Mouse (Mus musculus) kidney, embryonic 16.5 days (tissue): ENCODE results near the gene Cyld. TPM values are rescaled to one million over a fixed set of nuclear protein-coding genes. Genes with fewer than 3 reads are reported as not detected.
"Not testable (repeated sequence)": the region's sequence is repeated elsewhere in the genome, so short reads cannot be mapped to it uniquely, and the experiment has no call there.

Experiments
- ATAC-seq: fragments of 200-750 bp; cut with Nextera tagmentation; 2 replicates; pipeline ENCODE4 v1.8.0; 2017; ENCODE audit warnings: moderate TSS enrichment; ENCODE audit not compliant: low FRiP score, low TSS enrichment
- H3K27ac ChIP-seq: fragments of 300-500 bp; sonication (generic); 2 replicates; pipeline ENCODE4 v1.5.1; 2014; ENCODE audit warnings: low read length
- H3K27me3 ChIP-seq: fragments of 300-500 bp; sonication (generic); 2 replicates; pipeline ENCODE4 v1.6.1; 2014; ENCODE audit warnings: low read length, control low read depth, mixed read lengths; ENCODE audit not compliant: insufficient read depth
- H3K36me3 ChIP-seq: fragments of 300-500 bp; sonication (generic); 2 replicates; pipeline ENCODE4 v1.6.1; 2014; ENCODE audit warnings: low read length, control low read depth, mixed read lengths; ENCODE audit not compliant: insufficient read depth
- H3K4me1 ChIP-seq: fragments of 300-500 bp; sonication (generic); 2 replicates; pipeline ENCODE4 v1.6.1; 2014; ENCODE audit warnings: low read length, control low read depth, mixed read lengths; ENCODE audit not compliant: insufficient read depth
- H3K4me2 ChIP-seq: fragments of 300-500 bp; sonication (generic); replicated peaks from 2 replicates; pipeline ENCODE4 v1.6.1; 2014; ENCODE audit warnings: low read depth, low read length
- H3K4me3 ChIP-seq: fragments of 300-500 bp; sonication (generic); 2 replicates; pipeline ENCODE4 v1.5.1; 2014; ENCODE audit warnings: mild to moderate bottlenecking, low read length
- H3K9ac ChIP-seq: fragments of 300-500 bp; sonication (generic); replicated peaks from 2 replicates; pipeline ENCODE4 v1.6.1; 2014; ENCODE audit warnings: low read length
- H3K9me3 ChIP-seq: fragments of 300-500 bp; sonication (generic); 2 replicates; pipeline ENCODE4 v1.6.1; 2016; ENCODE audit warnings: low read length, control low read depth
- WGBS: fragments of 180-500 bp; shearing (Covaris S2); extraction: QIAGEN DNeasy Blood & Tissue Kit; methylation state at CpG from one replicate; pipeline ENCODE4 v1.1.7; 2014; 5-methylcytosine and 5-hydroxymethylcytosine counted together
- polyA plus RNA-seq: library from polyadenylated mRNA; unstranded; fragments of >200 nt; fragmentation: Nextera tagmentation; extraction: Ambion mirVana; gene quantifications from 2 replicates; pipeline ENCODE4 v1.2.1, GENCODE M21; 2015

Cyld gene
- polyA plus RNA-seq: 13.1 and 15.2 TPM in 2 replicates

DNA sequence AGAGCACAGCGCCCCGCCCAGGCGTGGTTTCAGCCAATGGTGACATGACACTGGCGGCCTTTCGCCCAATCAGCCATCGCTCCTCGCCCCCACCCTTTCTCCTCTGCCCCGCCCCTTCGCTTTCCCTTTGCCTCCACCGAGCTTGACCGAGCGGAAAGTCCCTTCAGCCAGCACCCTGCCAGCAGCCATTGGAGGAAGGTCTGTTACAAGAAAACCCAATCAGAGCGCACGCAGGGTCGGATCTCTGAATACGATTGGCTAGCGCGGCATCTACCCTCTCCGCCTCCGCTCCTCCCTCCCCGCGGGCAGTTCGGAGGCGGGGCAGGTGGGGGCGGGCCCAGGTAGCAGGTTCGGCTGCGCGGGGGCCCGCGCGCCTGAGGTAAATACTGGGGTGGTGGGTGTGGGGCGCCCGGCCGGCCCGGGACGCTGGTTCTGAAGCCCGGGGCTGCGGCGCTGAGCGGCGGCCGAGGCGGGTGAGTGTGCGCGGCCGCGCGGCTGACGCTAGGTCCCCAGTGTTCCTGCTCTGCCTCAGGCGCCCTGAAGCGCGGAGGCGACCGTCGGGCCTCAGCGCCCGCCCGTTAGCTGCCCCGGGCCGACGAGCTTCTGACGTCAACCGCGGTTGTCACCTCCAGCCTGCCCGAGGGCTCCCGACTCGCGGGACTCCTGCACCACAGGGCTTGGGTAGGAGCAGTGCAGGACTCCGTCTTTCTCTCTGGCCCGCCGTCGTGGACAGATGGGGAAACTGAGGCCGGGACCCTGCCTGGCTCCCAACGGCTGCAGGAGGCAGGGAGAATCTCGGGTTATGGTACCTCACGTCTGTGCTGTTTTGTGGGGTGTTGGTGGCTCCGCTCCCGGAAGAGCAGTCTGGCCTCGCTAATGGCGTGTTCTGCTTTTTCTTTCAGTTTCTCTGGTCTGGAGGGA, at the start of gene Cyld:
TSS of gene Cyld (plus strand) at position 308 of the 921 bp plus-strand sequence.
- Histone ChIP-seq H3K4me2 (peak within 1 kb of the TSS; percentile 80), H3K9me3 (no peaks in the 10 kb centered on the region), H3K4me3 (peak within 1 kb of the TSS; percentile 75), H3K4me1 (peaks cover 15% of the 10 kb centered on the region), H3K27ac (peak within 1 kb of the TSS; percentile 66), H3K27me3 (no peaks in the 10 kb centered on the region), H3K9ac (peak within 1 kb of the TSS; percentile 77), H3K36me3 (no peaks in the 10 kb centered on the region)
- WGBS: under 1% methylated on average over 71 of the region's 80 CpGs
- ATAC-seq: peak; percentile 100

DNA sequence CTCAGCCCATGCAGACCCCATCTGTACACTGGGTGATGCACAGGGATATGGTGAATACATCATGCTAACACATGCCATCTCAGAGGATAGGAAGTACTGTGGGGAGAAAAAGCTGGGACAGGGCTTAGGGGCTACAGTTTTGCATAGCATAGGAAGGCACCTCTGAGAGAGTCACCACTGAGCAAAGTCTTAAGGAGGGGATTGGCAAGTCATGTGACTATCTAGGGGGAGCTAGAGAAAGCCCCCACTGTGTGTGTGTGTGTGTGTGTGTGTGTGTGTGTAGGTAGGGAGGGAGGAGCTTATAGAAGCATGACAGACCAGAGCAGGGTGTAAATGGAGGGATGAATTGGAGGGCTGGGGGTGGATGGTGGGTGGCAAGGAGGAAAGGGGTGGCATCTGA, 48.5 kb upstream of the Cyld start:
- peaks cover 6% of the 10 kb centered on the region; the same call in 1 of the 2 replicates for H3K27me3 ChIP-seq
- no peak for ATAC-seq
- H3K4me2 ChIP-seq: no peak overlapping the region
- H3K27ac ChIP-seq: no peak overlapping the region
- H3K9ac ChIP-seq: no peak overlapping the region
- peaks cover 14% of the 10 kb centered on the region for H3K4me1 ChIP-seq
- H3K9me3 ChIP-seq: no peaks in the 10 kb centered on the region
- no peak overlapping the region for H3K4me3 ChIP-seq
- H3K36me3 ChIP-seq: no peaks in the 10 kb centered on the region

- no peak overlapping the region for H3K9ac ChIP-seq
- no peak for ATAC-seq
- no peak overlapping the region for H3K27ac ChIP-seq
- H3K4me2 ChIP-seq: no peak overlapping the region
- WGBS: 75% methylated on average over 6 of the region's 6 CpGs
- no peak overlapping the region for H3K4me3 ChIP-seq
- peaks cover 14% of the 10 kb centered on the region for H3K4me1 ChIP-seq
- no peaks in the 10 kb centered on the region for H3K36me3 ChIP-seq
- peaks cover 6% of the 10 kb centered on the region; the same call in 1 of the 2 replicates for H3K27me3 ChIP-seq
- H3K9me3 ChIP-seq: no peaks in the 10 kb centered on the region
Observed at GRCm38 (mm10) chr8:88650016-88650708, 46.7 kb upstream of the Cyld start.

DNA sequence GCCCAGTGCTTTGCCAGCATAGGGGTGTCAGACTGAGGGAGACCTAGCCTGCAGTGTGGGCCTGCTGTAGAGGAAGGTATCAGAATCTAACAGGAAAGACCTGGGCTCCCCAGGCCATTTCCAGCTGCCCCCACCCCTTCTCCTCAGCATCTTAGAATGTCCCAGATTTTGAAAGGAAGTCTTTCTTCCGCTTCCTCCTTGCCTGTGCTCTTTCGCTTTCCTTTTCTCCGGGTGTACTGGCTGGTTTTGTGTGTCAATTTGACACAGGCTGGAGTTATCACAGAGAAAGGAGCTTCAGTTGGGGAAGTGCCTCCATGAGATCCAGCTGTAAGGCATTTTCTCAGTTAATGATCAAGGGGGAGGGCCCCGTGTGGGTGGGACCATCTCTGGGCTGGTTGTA, 45.7 kb upstream of the Cyld start:
- not testable (repeated sequence) for H3K27ac ChIP-seq, H3K4me2 ChIP-seq, H3K4me3 ChIP-seq, H3K9me3 ChIP-seq, ATAC-seq, H3K27me3 ChIP-seq, H3K9ac ChIP-seq, H3K36me3 ChIP-seq
- WGBS: 58% methylated on average over 4 of the region's 4 CpGs
- peaks cover 14% of the 10 kb centered on the region for H3K4me1 ChIP-seq

- Histone ChIP-seq H3K4me1 (no peaks in the 10 kb centered on the region), H3K9me3 (no peaks in the 10 kb centered on the region), H3K36me3 (no peaks in the 10 kb centered on the region), H3K4me3 (no peak overlapping the region), H3K4me2 (no peak overlapping the region), H3K27ac (no peak overlapping the region), H3K27me3 (no peaks in the 10 kb centered on the region), H3K9ac (no peak overlapping the region)
- no peak for ATAC-seq
Observed at GRCm38 (mm10) chr8:88655334-88655733, 41.5 kb upstream of the Cyld start.

DNA sequence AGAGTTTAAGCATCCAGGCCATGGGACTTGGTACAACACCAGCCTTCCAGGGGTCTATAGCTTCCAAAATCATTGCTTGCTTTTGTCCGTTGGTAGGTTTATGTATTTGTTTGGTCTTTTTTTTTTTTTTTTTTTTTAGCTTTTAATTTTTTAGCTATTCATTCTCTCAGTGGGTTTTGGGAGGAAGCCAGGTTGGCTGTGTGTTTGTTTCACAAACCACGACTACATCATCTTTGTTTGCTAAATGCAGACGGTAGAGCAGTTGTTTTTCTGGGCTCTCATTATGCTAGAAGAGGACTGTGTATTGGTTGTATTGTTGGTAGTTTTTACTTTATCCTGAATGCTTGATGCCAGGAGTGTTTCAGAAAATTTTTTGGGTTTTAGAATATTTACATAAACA, 37.0 kb upstream of the Cyld start:
- no peaks in the 10 kb centered on the region for H3K27me3 ChIP-seq
- H3K4me2 ChIP-seq: no peak overlapping the region
- H3K27ac ChIP-seq: no peak overlapping the region
- no peaks in the 10 kb centered on the region for H3K9me3 ChIP-seq
- no peaks in the 10 kb centered on the region for H3K36me3 ChIP-seq
- no peak for ATAC-seq
- no peak overlapping the region for H3K4me3 ChIP-seq
- peaks cover 9% of the 10 kb centered on the region; the same call in 1 of the 2 replicates for H3K4me1 ChIP-seq
- WGBS: 85% methylated on average over 3 of the region's 3 CpGs
- no peak overlapping the region for H3K9ac ChIP-seq

DNA sequence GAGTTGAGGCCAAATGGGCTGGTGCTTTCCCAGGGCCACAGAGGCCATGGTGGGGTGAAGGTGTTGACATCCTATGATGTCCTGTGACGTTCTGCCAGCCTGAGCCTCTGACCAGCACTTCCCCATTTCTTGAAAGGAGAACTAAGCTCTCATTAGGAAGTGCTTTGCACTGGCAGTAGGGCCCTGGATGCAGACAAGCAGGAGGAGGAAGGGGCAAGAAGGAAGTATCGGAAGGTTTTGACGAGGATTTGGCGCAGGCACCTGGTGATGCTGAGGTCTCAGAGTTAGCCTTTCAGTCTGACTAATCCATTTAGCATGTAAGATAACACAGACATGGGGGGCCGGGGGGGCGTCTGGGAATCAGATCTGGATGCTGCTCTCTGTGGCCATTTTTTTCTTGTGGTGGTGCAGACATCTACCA, 34.4 kb upstream of the Cyld start:
- ATAC-seq: no peak
- H3K4me3 ChIP-seq: no peak overlapping the region

DNA sequence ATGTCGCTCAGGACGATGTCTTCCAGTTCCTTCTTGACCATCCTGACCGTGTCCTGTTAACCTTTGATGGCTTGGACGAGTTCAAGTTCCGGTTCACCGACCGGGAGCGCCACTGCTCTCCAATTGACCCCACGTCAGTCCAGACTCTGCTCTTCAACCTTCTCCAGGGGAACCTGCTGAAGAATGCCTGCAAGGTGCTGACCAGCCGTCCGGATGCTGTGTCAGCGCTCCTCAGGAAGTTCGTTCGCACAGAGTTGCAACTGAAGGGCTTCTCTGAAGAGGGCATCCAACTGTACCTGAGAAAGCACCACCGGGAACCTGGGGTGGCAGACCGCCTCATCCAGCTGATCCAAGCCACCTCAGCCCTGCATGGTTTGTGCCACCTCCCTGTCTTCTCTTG, 32.7 kb upstream of the Cyld start:
- H3K36me3 ChIP-seq: no peaks in the 10 kb centered on the region
- no peak overlapping the region for H3K9ac ChIP-seq
- H3K27me3 ChIP-seq: no peaks in the 10 kb centered on the region
- no peak overlapping the region for H3K27ac ChIP-seq
- peaks cover 19% of the 10 kb centered on the region for H3K4me1 ChIP-seq
- 53% methylated on average over 16 of the region's 16 CpGs for WGBS
- no peak overlapping the region for H3K4me3 ChIP-seq
- ATAC-seq: peak; percentile 53; the same call in 1 of the 2 replicates
- H3K4me2 ChIP-seq: no peak overlapping the region
- H3K9me3 ChIP-seq: no peaks in the 10 kb centered on the region

More for the DNA sequence above, 34.4 kb upstream of the Cyld start:
- WGBS: 74% methylated on average over 6 of the region's 6 CpGs
- Histone ChIP-seq H3K4me2 (no peak overlapping the region), H3K9ac (no peak overlapping the region), H3K27ac (no peak overlapping the region), H3K9me3 (no peaks in the 10 kb centered on the region), H3K27me3 (no peaks in the 10 kb centered on the region), H3K36me3 (no peaks in the 10 kb centered on the region), H3K4me1 (peaks cover 19% of the 10 kb centered on the region)

GRCm38 (mm10) chr8:88664947-88665346, 31.9 kb upstream of the Cyld start:
- no peak overlapping the region for H3K27ac ChIP-seq
- no peaks in the 10 kb centered on the region for H3K27me3 ChIP-seq
- H3K36me3 ChIP-seq: no peaks in the 10 kb centered on the region
- peaks cover 19% of the 10 kb centered on the region for H3K4me1 ChIP-seq
- no peaks in the 10 kb centered on the region for H3K9me3 ChIP-seq
- H3K9ac ChIP-seq: no peak overlapping the region
- ATAC-seq: no peak
- H3K4me2 ChIP-seq: no peak overlapping the region
- H3K4me3 ChIP-seq: no peak overlapping the region
- WGBS: 80% methylated on average over 19 of the region's 19 CpGs

- WGBS: 37% methylated on average over 1 of the region's 1 CpGs
- Histone ChIP-seq H3K36me3 (no peaks in the 10 kb centered on the region), H3K4me2 (no peak overlapping the region), H3K4me1 (peaks cover 19% of the 10 kb centered on the region), H3K27ac (no peak overlapping the region), H3K9me3 (no peaks in the 10 kb centered on the region), H3K27me3 (no peaks in the 10 kb centered on the region), H3K9ac (no peak overlapping the region), H3K4me3 (no peak overlapping the region)
- no peak for ATAC-seq
Observed at GRCm38 (mm10) chr8:88666435-88666834, 30.4 kb upstream of the Cyld start.
